In genomic region chr15:80645006-80645797, GRCm38 (mm10) we compare ENCODE assay signal across 20 mouse cellular contexts. TPM values are rescaled to one million over a fixed set of nuclear protein-coding genes. Genes with fewer than 3 reads are reported as not detected.
A peak's percentile ranks its signal among the peaks of the same experiment; 100 is the strongest.
DNase-seq lines count a peak whose midpoint lies in the region; ATAC-seq and TF ChIP-seq lines count a peak whose summit lies in the region.
"Had no signal": no experiment of that assay in that cellular context is flagged by ENCODE, and none has a peak within 500 bp of the region (broad histone marks: within the 10 kb centered on the region; RNA-seq: fewer than 3 reads in every experiment).

No protein-coding gene starts in this region.

- no peak overlapping the region for H3K4me3 ChIP-seq in heart, postnatal 0 days (ENCODE audit: low read depth, low read length)
- H3K4me3 ChIP-seq in intestine, embryonic 16.5 days (ENCODE audit: low read length): no peak overlapping the region
- no peak overlapping the region for H3K4me3 ChIP-seq in stomach, embryonic 15.5 days (replicated peaks)
- H3K4me3 ChIP-seq: embryonic facial prominence, embryonic 15.5 days; erythroblast, embryonic 14.5 days; forebrain, embryonic 10.5 days; gastrocnemius, adult 2 months; heart, embryonic 13.5 days; hindbrain, embryonic 15.5 days had no signal

- TF ChIP-seq EP300 in heart, postnatal 0 days (IDR thresholded peaks at IDR 0.05; ENCODE audit: low read depth): no peak

- H3K27ac ChIP-seq in heart, postnatal 0 days (ENCODE audit: low read depth): no peak overlapping the region
- no peak overlapping the region for H3K27ac ChIP-seq in intestine, embryonic 16.5 days (ENCODE audit: low read length)
- H3K27ac ChIP-seq in stomach, embryonic 15.5 days: no peak overlapping the region
- H3K27ac ChIP-seq: embryonic facial prominence, embryonic 15.5 days; gastrocnemius, adult 2 months; heart, embryonic 13.5 days; hindbrain, embryonic 15.5 days had no signal

- H3K27me3 ChIP-seq in heart, postnatal 0 days (ENCODE audit: control insufficient read depth, insufficient read depth, low read length): 0 out of 2 replicates have a peak, but pooled peaks cover 2% of the 10 kb centered on the region
- no peaks in the 10 kb centered on the region for H3K27me3 ChIP-seq in intestine, embryonic 16.5 days (replicated peaks; ENCODE audit: control insufficient read depth, insufficient read depth, low read length)
- no peaks in the 10 kb centered on the region for H3K27me3 ChIP-seq in stomach, embryonic 15.5 days (replicated peaks)
- H3K27me3 ChIP-seq: embryonic facial prominence, embryonic 15.5 days; hindbrain, embryonic 15.5 days had no signal

- no peaks in the 10 kb centered on the region for H3K4me1 ChIP-seq in heart, postnatal 0 days (ENCODE audit: control insufficient read depth, insufficient read depth)
- peaks cover 14% of the 10 kb centered on the region for H3K4me1 ChIP-seq in intestine, embryonic 16.5 days (ENCODE audit: control insufficient read depth, insufficient read depth, low read length)
- H3K4me1 ChIP-seq in stomach, embryonic 15.5 days: peaks cover 10% of the 10 kb centered on the region; the same call in 1 of the 2 replicates
- H3K4me1 ChIP-seq: hindbrain, embryonic 15.5 days had no signal

- intact Hi-C loops in heart, postnatal 36 days (cut with DNase I): no loop called here
- intact Hi-C loops in left cerebral cortex, postnatal 25 days (cut with DNase I): no loop called here

- peak; percentile 79; the same call in 1 of the 2 replicates for ATAC-seq in heart, postnatal 0 days (ENCODE audit: insufficient read depth, low read depth)
- ATAC-seq in intestine, embryonic 16.5 days: peak; percentile 49
- ATAC-seq in stomach, embryonic 15.5 days (ENCODE audit: insufficient read depth, low FRiP score, low read depth): peak; percentile 35; the same call in 1 of the 2 replicates
- ATAC-seq: forebrain, embryonic 14.5 days had no signal

- DNase-seq in heart, postnatal 0 days (ENCODE audit: low spot score): peak; percentile 21
- DNase-seq in heart, postnatal 36 days: no peak
- peak; percentile 59 for DNase-seq in 416B (ENCODE audit: low read depth)
- DNase-seq in embryo, embryonic 10.5 days (ENCODE audit: low spot score): no peak
- DNase-seq in left cerebral cortex, postnatal 25 days (ENCODE audit: low spot score in 2 of 2): no peak
- no peak for DNase-seq in MN1 (ENCODE audit: low spot score)
- DNase-seq: adrenal gland, postnatal 10 days; cerebellum, adult 11-12 months; cerebellum, adult 9-11 months; cerebellum, postnatal 36 days; gastrocnemius, adult 2 months; gastrocnemius, postnatal 25 days had no signal

- 69% methylated on average over 17 of the region's 17 CpGs for WGBS in heart, postnatal 0 days
- WGBS in intestine, embryonic 16.5 days: 71% methylated on average over 17 of the region's 17 CpGs
- WGBS in stomach, embryonic 15.5 days: 71% methylated on average over 17 of the region's 17 CpGs

- H3K4me2 ChIP-seq in heart, postnatal 0 days (ENCODE audit: low read depth, low read length): no peak overlapping the region
- no peak overlapping the region for H3K4me2 ChIP-seq in intestine, embryonic 16.5 days (ENCODE audit: low read depth, low read length)
- no peak overlapping the region for H3K4me2 ChIP-seq in stomach, embryonic 15.5 days
- H3K4me2 ChIP-seq: embryonic facial prominence, embryonic 15.5 days; heart, embryonic 13.5 days; hindbrain, embryonic 15.5 days had no signal

- no peaks in the 10 kb centered on the region for H3K36me3 ChIP-seq in heart, postnatal 0 days (replicated peaks; ENCODE audit: control insufficient read depth, insufficient read depth, low read length)
- no peaks in the 10 kb centered on the region for H3K36me3 ChIP-seq in intestine, embryonic 16.5 days (ENCODE audit: control insufficient read depth, insufficient read depth, low read length)
- H3K36me3 ChIP-seq in stomach, embryonic 15.5 days: no peaks in the 10 kb centered on the region
- H3K36me3 ChIP-seq: embryonic facial prominence, embryonic 15.5 days; forebrain, embryonic 10.5 days; heart, embryonic 13.5 days; hindbrain, embryonic 15.5 days had no signal

- H3K9ac ChIP-seq in heart, postnatal 0 days (replicated peaks; ENCODE audit: low read depth, low read length): no peak overlapping the region
- H3K9ac ChIP-seq in intestine, embryonic 16.5 days (ENCODE audit: low read depth, low read length): no peak overlapping the region
- no peak overlapping the region for H3K9ac ChIP-seq in stomach, embryonic 15.5 days
- H3K9ac ChIP-seq: embryonic facial prominence, embryonic 15.5 days; heart, embryonic 13.5 days; hindbrain, embryonic 15.5 days had no signal

- TF ChIP-seq CTCF in heart, postnatal 0 days (IDR thresholded peaks at IDR 0.05; ENCODE audit: low read depth): no peak

- no peaks in the 10 kb centered on the region for H3K9me3 ChIP-seq in heart, postnatal 0 days (replicated peaks; ENCODE audit: control insufficient read depth, low read length)
- H3K9me3 ChIP-seq in intestine, embryonic 16.5 days (ENCODE audit: control insufficient read depth, low read length): no peaks in the 10 kb centered on the region
- H3K9me3 ChIP-seq in stomach, embryonic 15.5 days: no peaks in the 10 kb centered on the region
- H3K9me3 ChIP-seq: embryonic facial prominence, embryonic 15.5 days; forebrain, embryonic 10.5 days; heart, embryonic 13.5 days; hindbrain, embryonic 15.5 days had no signal

RNA-seq across cellular contexts. Expression of gene Fam83f, which starts 26.4 kb away (rescaled TPM):
- 0.27 and 0.95 TPM in 2 replicates for total RNA-seq in heart, postnatal 0 days (2014; rRNA removed; ENCODE audit: low replicate concordance)
- polyA plus RNA-seq in heart, postnatal 0 days (2015; fragmentation: Nextera tagmentation; extraction: Ambion mirVana): 0.12 and 0.14 TPM in 2 replicates
- total RNA-seq in heart, postnatal 36 days (2021): under 1 TPM in 1 of 2 experiments, not detected in 1; 0.17 TPM
- 24.9 and 29.2 TPM in 2 replicates for polyA plus RNA-seq in intestine, embryonic 16.5 days (2015; fragmentation: Nextera tagmentation; extraction: Ambion mirVana)
- polyA plus RNA-seq in stomach, embryonic 15.5 days (2015; fragmentation: Nextera tagmentation; extraction: Ambion mirVana): 18.7 and 20.7 TPM in 2 replicates
- under 1 TPM; 0.30 to 0.46 TPM for total RNA-seq in left cerebral cortex, postnatal 25 days (2021)
- polyA plus RNA-seq: erythroblast, embryonic 14.5 days; forebrain, embryonic 14.5 days had no signal

Comparison
In these comparisons a context has a peak if more than half of its experiments do, and no peak if none do; other contexts are left out.
1. DNase-seq: peak in heart, postnatal 0 days (single experiment) and 416B (single experiment); none in heart, postnatal 36 days (0 of 2), embryo, embryonic 10.5 days (single experiment), left cerebral cortex, postnatal 25 days (0 of 2) and MN1 (single experiment).
2. Peak in every context shown above with its lines, with median percentiles within 50 percentile points of each other: ATAC-seq.